Mouse (Mus musculus): Measurements from ENCODE around the gene Slc26a10. TPM values are rescaled to one million over a fixed set of nuclear protein-coding genes. Genes with fewer than 3 reads are reported as not detected.

The Slc26a10 gene
- polyA plus RNA-seq, 1 experiment from 2014 or later: 1.1 TPM

GRCm38 (mm10) chr10:127125210-127126001, 55.0 kb downstream of the Slc26a10 start:
- Histone ChIP-seq H3K36me3 (ENCODE audit: control insufficient read depth, insufficient read depth, low read length) (no peaks in the 10 kb centered on the region), H3K4me1 (replicated peaks; ENCODE audit: control insufficient read depth, insufficient read depth, low read length) (peaks cover 7% of the 10 kb centered on the region), H3K4me2 (ENCODE audit: low read depth, low read length) (no peak overlapping the region), H3K4me3 (ENCODE audit: low read length) (no peak overlapping the region), H3K27ac (ENCODE audit: low read length) (no peak overlapping the region), H3K9ac (ENCODE audit: low read length) (no peak overlapping the region), H3K9me3 (ENCODE audit: control insufficient read depth, low read length) (no peaks in the 10 kb centered on the region), H3K27me3 (ENCODE audit: control insufficient read depth, insufficient read depth, low read depth, low read length) (no peaks in the 10 kb centered on the region)
- 66% methylated on average over 9 of the region's 9 CpGs for WGBS
- ATAC-seq (ENCODE audit: low read depth): no peak

- H3K9ac ChIP-seq (ENCODE audit: low read length): peak overlapping the region; percentile 27; the same call in 1 of the 2 replicates
- no peak overlapping the region for H3K27ac ChIP-seq (ENCODE audit: low read length)
- H3K36me3 ChIP-seq (ENCODE audit: control insufficient read depth, insufficient read depth, low read length): peaks cover 5% of the 10 kb centered on the region
- H3K4me1 ChIP-seq (replicated peaks; ENCODE audit: control insufficient read depth, insufficient read depth, low read length): peaks cover 13% of the 10 kb centered on the region
- WGBS: 15% methylated on average over 4 of the region's 4 CpGs
- peak overlapping the region; percentile 50 for H3K4me2 ChIP-seq (ENCODE audit: low read depth, low read length)
- no peaks in the 10 kb centered on the region for H3K9me3 ChIP-seq (ENCODE audit: control insufficient read depth, low read length)
- H3K27me3 ChIP-seq (ENCODE audit: control insufficient read depth, insufficient read depth, low read depth, low read length): no peaks in the 10 kb centered on the region
- ATAC-seq (ENCODE audit: low read depth): no peak
- H3K4me3 ChIP-seq (ENCODE audit: low read length): peak overlapping the region; percentile 28
Observed at GRCm38 (mm10) chr10:127123436-127123805, 57.0 kb downstream of the Slc26a10 start.

- WGBS: 18% methylated on average over 13 of the region's 13 CpGs
Observed at GRCm38 (mm10) chr10:127122784-127123435, 57.5 kb downstream of the Slc26a10 start.

DNA sequence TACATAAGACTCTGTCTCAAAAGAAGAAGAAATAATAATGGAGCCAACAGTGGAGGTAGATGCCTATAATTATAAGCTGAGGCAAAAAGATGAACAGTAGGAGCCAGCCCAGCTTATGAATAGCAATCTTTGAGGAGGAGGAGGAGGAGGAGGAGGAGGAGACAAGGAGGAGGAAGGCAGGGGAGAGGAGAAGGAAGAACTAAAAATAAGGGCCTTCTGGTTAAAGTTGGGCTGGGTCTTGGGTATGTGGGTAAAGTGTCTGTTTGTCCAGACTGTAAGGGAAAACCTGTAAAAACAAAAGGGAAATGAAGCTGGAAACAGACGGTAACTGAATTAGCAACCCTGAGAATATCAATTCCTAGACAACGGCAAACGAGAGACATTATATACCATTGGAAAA, 58.4 kb downstream of the Slc26a10 start:
- no peaks in the 10 kb centered on the region for H3K9me3 ChIP-seq (ENCODE audit: control insufficient read depth, low read length)
- ATAC-seq (ENCODE audit: low read depth): no peak
- H3K4me1 ChIP-seq (replicated peaks; ENCODE audit: control insufficient read depth, insufficient read depth, low read length): peaks cover 13% of the 10 kb centered on the region
- H3K27ac ChIP-seq (ENCODE audit: low read length): no peak overlapping the region
- no peaks in the 10 kb centered on the region for H3K27me3 ChIP-seq (ENCODE audit: control insufficient read depth, insufficient read depth, low read depth, low read length)
- H3K9ac ChIP-seq (ENCODE audit: low read length): no peak overlapping the region
- H3K4me2 ChIP-seq (ENCODE audit: low read depth, low read length): no peak overlapping the region
- peaks cover 9% of the 10 kb centered on the region for H3K36me3 ChIP-seq (ENCODE audit: control insufficient read depth, insufficient read depth, low read length)
- WGBS: 90% methylated on average over 3 of the region's 3 CpGs
- no peak overlapping the region for H3K4me3 ChIP-seq (ENCODE audit: low read length)

More at GRCm38 (mm10) chr10:127122784-127123435, 57.5 kb downstream of the Slc26a10 start:
- Histone ChIP-seq H3K9me3 (ENCODE audit: control insufficient read depth, low read length) (no peaks in the 10 kb centered on the region), H3K4me3 (ENCODE audit: low read length) (peak overlapping the region; percentile 28), H3K27me3 (ENCODE audit: control insufficient read depth, insufficient read depth, low read depth, low read length) (no peaks in the 10 kb centered on the region), H3K4me1 (replicated peaks; ENCODE audit: control insufficient read depth, insufficient read depth, low read length) (peaks cover 13% of the 10 kb centered on the region), H3K27ac (ENCODE audit: low read length) (no peak overlapping the region), H3K4me2 (ENCODE audit: low read depth, low read length) (peak overlapping the region; percentile 50), H3K9ac (ENCODE audit: low read length) (peak overlapping the region; percentile 27; the same call in 1 of the 2 replicates), H3K36me3 (ENCODE audit: control insufficient read depth, insufficient read depth, low read length) (peaks cover 6% of the 10 kb centered on the region)
- ATAC-seq (ENCODE audit: low read depth): no peak; the same call in 1 of the 2 replicates

Other genes starting within 250 kb of the Slc26a10 start
- 66.2 and 72.0 TPM in 2 replicates for gene Ctdsp2, start 201.9 kb downstream of the Slc26a10 start, polyA plus RNA-seq (2015; fragmentation: Nextera tagmentation; extraction: Ambion mirVana)
- 0.20 and 0.33 TPM in 2 replicates for gene Avil, start 179.9 kb downstream of the Slc26a10 start, polyA plus RNA-seq (2015; fragmentation: Nextera tagmentation; extraction: Ambion mirVana)
- gene Tsfm, start 149.8 kb downstream of the Slc26a10 start, polyA plus RNA-seq (2015; fragmentation: Nextera tagmentation; extraction: Ambion mirVana): 69.3 and 71.6 TPM in 2 replicates
- gene Mettl1, start 139.2 kb downstream of the Slc26a10 start, polyA plus RNA-seq (2015; fragmentation: Nextera tagmentation; extraction: Ambion mirVana): 37.5 and 39.9 TPM in 2 replicates
- gene Eef1akmt3, start 139.1 kb downstream of the Slc26a10 start, polyA plus RNA-seq (2015; fragmentation: Nextera tagmentation; extraction: Ambion mirVana): 0.29 and 0.36 TPM in 2 replicates
- gene Cyp27b1, start 132.4 kb downstream of the Slc26a10 start, polyA plus RNA-seq (2015; fragmentation: Nextera tagmentation; extraction: Ambion mirVana): 0.11 and 0.38 TPM in 2 replicates
- 0.46 and 0.53 TPM in 2 replicates for gene March9, start 120.5 kb downstream of the Slc26a10 start, polyA plus RNA-seq (2015; fragmentation: Nextera tagmentation; extraction: Ambion mirVana)
- gene Cdk4, start 117.1 kb downstream of the Slc26a10 start, polyA plus RNA-seq (2015; fragmentation: Nextera tagmentation; extraction: Ambion mirVana): 1,550 and 1,646 TPM in 2 replicates
- gene Tspan31, start 110.4 kb downstream of the Slc26a10 start, polyA plus RNA-seq (2015; fragmentation: Nextera tagmentation; extraction: Ambion mirVana): 165 and 169 TPM in 2 replicates
- gene Agap2, start 105.4 kb downstream of the Slc26a10 start, polyA plus RNA-seq (2015; fragmentation: Nextera tagmentation; extraction: Ambion mirVana): 0.04 and 0.58 TPM in 2 replicates
- 108 and 111 TPM in 2 replicates for gene Os9, start 59.5 kb downstream of the Slc26a10 start, polyA plus RNA-seq (2015; fragmentation: Nextera tagmentation; extraction: Ambion mirVana)
- gene B4galnt1, start 15.4 kb downstream of the Slc26a10 start, polyA plus RNA-seq (2015; fragmentation: Nextera tagmentation; extraction: Ambion mirVana): 3.5 and 5.2 TPM in 2 replicates
- gene Arhgef25, start 9.4 kb upstream of the Slc26a10 start, polyA plus RNA-seq (2015; fragmentation: Nextera tagmentation; extraction: Ambion mirVana): 60.3 and 65.0 TPM in 2 replicates
- 72.9 and 74.8 TPM in 2 replicates for gene Dtx3, start 15.1 kb upstream of the Slc26a10 start, polyA plus RNA-seq (2015; fragmentation: Nextera tagmentation; extraction: Ambion mirVana)
- gene Pip4k2c, start 30.9 kb upstream of the Slc26a10 start, polyA plus RNA-seq (2015; fragmentation: Nextera tagmentation; extraction: Ambion mirVana): 30.0 and 30.8 TPM in 2 replicates
- gene Kif5a, start 82.7 kb upstream of the Slc26a10 start, polyA plus RNA-seq (2015; fragmentation: Nextera tagmentation; extraction: Ambion mirVana): 1.2 TPM in 2 replicates
- gene Dctn2, start 85.7 kb upstream of the Slc26a10 start, polyA plus RNA-seq (2015; fragmentation: Nextera tagmentation; extraction: Ambion mirVana): 183 and 194 TPM in 2 replicates
- 10.6 and 15.2 TPM in 2 replicates for gene Mbd6, start 108.4 kb upstream of the Slc26a10 start, polyA plus RNA-seq (2015; fragmentation: Nextera tagmentation; extraction: Ambion mirVana)
- 86.1 and 93.9 TPM in 2 replicates for gene Mars, start 131.1 kb upstream of the Slc26a10 start, polyA plus RNA-seq (2015; fragmentation: Nextera tagmentation; extraction: Ambion mirVana)
- gene Arhgap9, start 141.3 kb upstream of the Slc26a10 start, polyA plus RNA-seq (2015; fragmentation: Nextera tagmentation; extraction: Ambion mirVana): 5.5 and 6.9 TPM in 2 replicates
- 9.7 and 10.5 TPM in 2 replicates for gene Gli1, start 161.3 kb upstream of the Slc26a10 start, polyA plus RNA-seq (2015; fragmentation: Nextera tagmentation; extraction: Ambion mirVana)
- gene Inhbe, start 173.8 kb upstream of the Slc26a10 start, polyA plus RNA-seq (2015; fragmentation: Nextera tagmentation; extraction: Ambion mirVana): not detected in 2 replicates
- gene Inhbc, start 189.8 kb upstream of the Slc26a10 start, polyA plus RNA-seq (2015; fragmentation: Nextera tagmentation; extraction: Ambion mirVana): not detected in 2 replicates
- 22.2 and 22.4 TPM in 2 replicates for gene R3hdm2, start 199.7 kb upstream of the Slc26a10 start, polyA plus RNA-seq (2015; fragmentation: Nextera tagmentation; extraction: Ambion mirVana)